Mouse (Mus musculus): ENCODE data around the gene Hsp90aa1. TPM values are rescaled to one million over a fixed set of nuclear protein-coding genes. Genes with fewer than 3 reads are reported as not detected.
"Not testable (repeated sequence)": the region's sequence is repeated elsewhere in the genome, so short reads cannot be mapped to it uniquely, and the experiment has no call there.

Gene Hsp90aa1
- polyA plus RNA-seq, 1 experiment from 2014 or later, result 1,494 TPM

DNA sequence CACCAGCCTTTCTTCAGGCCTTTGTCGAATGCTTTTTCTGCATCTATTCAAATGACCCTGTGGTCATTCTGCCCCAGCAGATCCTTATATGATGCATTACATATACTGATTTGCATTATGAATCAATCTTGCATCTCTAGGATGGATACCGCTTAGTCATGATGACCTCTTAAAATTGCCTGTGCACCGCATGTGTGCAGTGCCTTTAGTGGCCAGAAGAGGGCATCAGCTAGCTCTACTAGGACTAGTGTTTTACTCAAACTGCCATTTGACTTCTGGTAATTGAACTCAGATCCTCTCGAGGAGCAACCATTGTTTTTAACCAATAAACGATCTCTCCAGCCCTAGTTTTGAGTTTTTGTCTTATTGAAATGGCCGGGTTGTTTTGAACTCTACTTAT lies 11.3 kb upstream of the Hsp90aa1 start:
- H3K9ac ChIP-seq (replicated peaks), result no peak overlapping the region
- no peaks in the 10 kb centered on the region for H3K4me1 ChIP-seq (replicated peaks)
- no peak overlapping the region for H3K27ac ChIP-seq
- no peak overlapping the region for H3K4me2 ChIP-seq (replicated peaks)
- 95% methylated on average over 6 of the region's 6 CpGs for WGBS
- H3K4me3 ChIP-seq (replicated peaks), result no peak overlapping the region
- H3K27me3 ChIP-seq, result no peaks in the 10 kb centered on the region
- H3K9me3 ChIP-seq, result no peaks in the 10 kb centered on the region
- no peak for ATAC-seq
- no peaks in the 10 kb centered on the region for H3K36me3 ChIP-seq

DNA sequence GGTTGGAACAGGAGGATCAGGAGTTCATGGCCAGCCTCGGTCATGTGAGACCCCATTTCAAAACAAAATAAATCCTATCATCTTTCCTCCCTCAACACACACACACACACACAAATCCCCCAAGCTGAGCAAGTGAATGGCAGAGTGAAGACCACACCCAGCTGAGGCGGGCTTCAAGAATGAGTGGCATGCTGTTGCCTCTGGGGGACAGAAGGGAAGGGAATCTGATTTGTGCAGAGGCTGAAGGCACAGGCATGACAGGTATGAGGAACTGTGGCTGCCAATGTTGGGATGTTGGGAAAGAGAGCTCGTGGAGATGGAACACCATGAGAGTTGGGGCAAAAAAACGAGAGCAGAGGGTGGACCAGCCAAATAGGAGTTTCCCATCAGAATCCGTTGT lies 8.7 kb upstream of the Hsp90aa1 start:
- Histone ChIP-seq H3K36me3 (no peaks in the 10 kb centered on the region), H3K9ac (replicated peaks) (no peak overlapping the region), H3K4me1 (replicated peaks) (peaks cover 9% of the 10 kb centered on the region), H3K9me3 (no peaks in the 10 kb centered on the region), H3K27ac (no peak overlapping the region), H3K27me3 (no peaks in the 10 kb centered on the region), H3K4me2 (replicated peaks) (no peak overlapping the region), H3K4me3 (replicated peaks) (no peak overlapping the region)
- 80% methylated on average over 5 of the region's 5 CpGs for WGBS
- ATAC-seq, result no peak

DNA sequence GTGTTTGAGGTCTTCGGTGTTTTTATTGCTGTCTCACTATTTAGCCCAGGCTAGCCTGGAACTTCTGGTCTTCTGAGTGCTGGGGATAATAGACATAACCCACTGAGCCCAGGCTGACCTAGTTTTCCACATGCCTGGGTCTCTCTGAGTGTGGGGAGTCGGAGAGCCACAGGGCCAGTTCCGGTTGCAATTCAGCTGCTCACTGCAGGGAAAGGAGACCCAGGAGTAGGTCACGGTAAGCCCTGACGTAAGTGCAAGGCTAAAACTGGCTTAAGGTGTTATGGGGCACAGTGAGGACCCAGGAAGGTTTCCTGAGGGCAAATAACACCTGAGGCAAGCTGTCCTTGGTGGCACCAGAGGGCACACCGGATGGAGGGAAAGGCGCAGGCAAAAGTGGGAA lies 4.9 kb upstream of the Hsp90aa1 start:
- H3K4me2 ChIP-seq (replicated peaks), result no peak overlapping the region
- 94% methylated on average over 7 of the region's 7 CpGs for WGBS
- H3K4me1 ChIP-seq (replicated peaks), result peaks cover 15% of the 10 kb centered on the region
- no peak overlapping the region for H3K9ac ChIP-seq (replicated peaks)
- no peaks in the 10 kb centered on the region for H3K9me3 ChIP-seq
- H3K4me3 ChIP-seq (replicated peaks), result no peak overlapping the region
- H3K36me3 ChIP-seq, result no peaks in the 10 kb centered on the region
- H3K27ac ChIP-seq, result no peak overlapping the region
- H3K27me3 ChIP-seq, result no peaks in the 10 kb centered on the region
- ATAC-seq, result no peak

DNA sequence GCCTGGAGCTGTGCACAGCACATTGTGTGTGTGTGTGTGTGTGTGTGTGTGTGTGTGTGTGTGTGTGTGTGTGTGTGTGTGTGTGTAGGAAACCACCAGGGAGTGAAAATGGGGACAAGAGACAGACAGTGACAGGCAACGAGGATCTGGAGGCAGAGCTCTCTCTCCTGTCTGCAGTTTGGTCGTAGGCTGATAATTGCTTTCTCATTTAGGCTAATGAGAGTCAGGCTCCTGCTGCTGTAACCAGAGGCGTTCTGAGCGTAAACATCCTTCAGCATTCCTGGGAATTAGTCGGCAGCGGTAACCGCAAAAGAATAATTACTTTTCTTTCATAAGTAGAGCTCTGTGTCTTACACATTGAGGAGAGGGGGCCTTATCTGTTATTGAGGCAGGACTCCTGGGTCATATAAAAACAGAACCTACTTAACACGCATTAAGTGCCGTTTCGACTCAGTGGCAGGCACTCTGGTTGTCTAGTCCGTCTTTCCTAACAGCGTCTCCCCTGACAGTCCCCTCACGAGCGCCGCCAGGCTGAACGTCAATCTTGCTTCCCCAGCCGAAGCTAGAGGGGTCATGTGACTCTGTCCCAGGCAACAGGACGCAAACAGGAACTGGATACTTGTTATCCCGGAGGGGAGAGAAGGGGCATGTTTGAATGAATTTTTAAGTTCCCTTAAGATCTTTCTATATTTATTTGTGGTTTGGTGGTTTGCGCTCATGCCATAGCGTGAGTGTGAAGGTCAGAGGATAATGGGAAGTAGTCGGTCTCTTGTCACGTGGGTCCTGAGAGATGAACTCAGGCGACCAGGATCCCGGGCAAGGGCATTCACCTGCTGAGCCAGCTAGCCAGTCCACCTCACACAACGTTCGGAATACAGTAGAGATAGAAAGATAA lies 4.1 kb upstream of the Hsp90aa1 start:
- H3K4me2 ChIP-seq (replicated peaks), result peak overlapping the region; percentile 61
- no peaks in the 10 kb centered on the region for H3K9me3 ChIP-seq
- peak overlapping the region; percentile 76 for H3K27ac ChIP-seq
- H3K4me3 ChIP-seq (replicated peaks), result peak overlapping the region; percentile 38
- H3K9ac ChIP-seq (replicated peaks), result peak overlapping the region; percentile 24; the same call in 1 of the 2 replicates
- no peaks in the 10 kb centered on the region for H3K36me3 ChIP-seq
- peak; percentile 79 for ATAC-seq
- peaks cover 18% of the 10 kb centered on the region for H3K4me1 ChIP-seq (replicated peaks)
- no peaks in the 10 kb centered on the region for H3K27me3 ChIP-seq
- WGBS, result under 1% methylated on average over 27 of the region's 27 CpGs

DNA sequence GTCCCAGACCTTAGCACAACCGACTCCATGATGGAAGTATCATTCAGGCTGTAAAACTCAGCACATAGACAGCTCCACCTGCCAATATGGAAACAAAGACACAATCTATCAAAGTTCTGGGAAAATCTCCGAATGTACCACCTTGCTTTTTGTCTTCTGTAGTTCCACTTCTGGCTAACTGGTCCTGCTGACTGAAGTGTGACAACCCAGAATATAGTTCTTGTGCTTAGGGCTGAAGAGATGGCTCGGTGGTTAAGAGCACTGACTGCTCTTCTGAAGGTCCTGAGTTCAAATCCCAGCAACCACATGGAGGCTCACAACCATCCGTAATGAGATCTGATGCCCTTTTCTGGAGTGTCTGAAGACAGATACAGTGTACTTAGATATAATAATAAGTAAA lies 2.9 kb upstream of the Hsp90aa1 start:
- H3K36me3 ChIP-seq; H3K27me3 ChIP-seq; ATAC-seq; H3K27ac ChIP-seq; H3K9ac ChIP-seq (replicated peaks); H3K4me2 ChIP-seq (replicated peaks); H3K9me3 ChIP-seq; H3K4me3 ChIP-seq (replicated peaks): not testable (repeated sequence)
- peaks cover 20% of the 10 kb centered on the region for H3K4me1 ChIP-seq (replicated peaks)
- WGBS, result 82% methylated on average over 4 of the region's 4 CpGs

DNA sequence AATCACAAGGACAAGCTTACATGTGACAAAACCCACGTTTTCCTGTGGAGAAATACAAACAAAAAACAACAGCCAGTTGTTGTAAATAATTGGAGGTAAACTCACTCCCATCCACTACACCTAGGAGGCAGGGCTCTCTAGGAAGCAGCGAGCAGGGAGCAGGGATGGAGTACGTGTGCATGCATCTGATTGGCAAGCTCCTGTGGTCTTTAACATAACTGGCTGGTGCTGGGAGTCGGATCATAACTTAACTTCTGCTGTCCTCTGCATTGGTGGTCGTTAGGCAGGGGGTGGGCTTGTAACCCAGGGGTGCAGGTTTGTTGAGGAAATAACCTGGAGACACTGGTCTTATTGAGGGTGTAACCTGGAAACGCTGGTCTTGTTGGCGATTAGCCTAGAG lies 1.2 kb upstream of the Hsp90aa1 start:
- Histone ChIP-seq H3K4me2 (replicated peaks) (no peak overlapping the region), H3K9ac (replicated peaks) (no peak overlapping the region), H3K27me3 (no peaks in the 10 kb centered on the region), H3K27ac (no peak overlapping the region), H3K4me3 (replicated peaks) (no peak overlapping the region), H3K36me3 (no peaks in the 10 kb centered on the region), H3K9me3 (no peaks in the 10 kb centered on the region), H3K4me1 (replicated peaks) (peaks cover 20% of the 10 kb centered on the region)
- no peak for ATAC-seq
- WGBS, result 74% methylated on average over 7 of the region's 7 CpGs

GRCm38 (mm10) chr12:110703008-110703471 lies 512 bp upstream of the Hsp90aa1 start:
- peak; percentile 46; the same call in 1 of the 2 replicates for ATAC-seq

GRCm38 (mm10) chr12:110701363-110701762 lies 1.2 kb downstream of the Hsp90aa1 start:
- WGBS, result 38% methylated on average over 3 of the region's 3 CpGs

More at GRCm38 (mm10) chr12:110703008-110703471, 512 bp upstream of the Hsp90aa1 start:
- H3K36me3 ChIP-seq, result no peaks in the 10 kb centered on the region
- peaks cover 20% of the 10 kb centered on the region for H3K4me1 ChIP-seq (replicated peaks)
- H3K27me3 ChIP-seq, result no peaks in the 10 kb centered on the region
- H3K4me3 ChIP-seq (replicated peaks), result no peak overlapping the region
- no peak overlapping the region for H3K4me2 ChIP-seq (replicated peaks)
- H3K27ac ChIP-seq, result no peak overlapping the region
- no peak overlapping the region for H3K9ac ChIP-seq (replicated peaks)
- H3K9me3 ChIP-seq, result no peaks in the 10 kb centered on the region
- WGBS, result 31% methylated on average over 8 of the region's 8 CpGs

GRCm38 (mm10) chr12:110700730-110701129 lies 1.8 kb downstream of the Hsp90aa1 start:
- Histone ChIP-seq H3K36me3 (no peaks in the 10 kb centered on the region), H3K9ac (replicated peaks) (no peak overlapping the region), H3K9me3 (no peaks in the 10 kb centered on the region), H3K4me2 (replicated peaks) (no peak overlapping the region), H3K27me3 (no peaks in the 10 kb centered on the region), H3K27ac (no peak overlapping the region), H3K4me1 (replicated peaks) (peaks cover 11% of the 10 kb centered on the region), H3K4me3 (replicated peaks) (no peak overlapping the region)
- ATAC-seq, result no peak
- 72% methylated on average over 2 of the region's 2 CpGs for WGBS

More at GRCm38 (mm10) chr12:110701363-110701762, 1.2 kb downstream of the Hsp90aa1 start:
- H3K9me3 ChIP-seq; H3K27ac ChIP-seq; H3K4me3 ChIP-seq (replicated peaks); ATAC-seq; H3K27me3 ChIP-seq; H3K9ac ChIP-seq (replicated peaks); H3K36me3 ChIP-seq; H3K4me2 ChIP-seq (replicated peaks): not testable (repeated sequence)
- H3K4me1 ChIP-seq (replicated peaks), result peaks cover 17% of the 10 kb centered on the region

GRCm38 (mm10) chr12:110699171-110699547 lies 3.4 kb downstream of the Hsp90aa1 start:
- no peak for ATAC-seq
- Histone ChIP-seq H3K4me1 (replicated peaks) (peaks cover 18% of the 10 kb centered on the region), H3K27me3 (no peaks in the 10 kb centered on the region), H3K4me2 (replicated peaks) (no peak overlapping the region), H3K36me3 (peaks cover 7% of the 10 kb centered on the region), H3K27ac (no peak overlapping the region), H3K4me3 (replicated peaks) (no peak overlapping the region), H3K9me3 (no peaks in the 10 kb centered on the region), H3K9ac (replicated peaks) (no peak overlapping the region)
- 69% methylated on average over 2 of the region's 2 CpGs for WGBS

GRCm38 (mm10) chr12:110698523-110699170 lies 3.9 kb downstream of the Hsp90aa1 start:
- Histone ChIP-seq H3K27me3 (no peaks in the 10 kb centered on the region), H3K4me3 (replicated peaks) (no peak overlapping the region), H3K36me3 (peaks cover 10% of the 10 kb centered on the region), H3K9ac (replicated peaks) (no peak overlapping the region), H3K4me2 (replicated peaks) (no peak overlapping the region), H3K9me3 (no peaks in the 10 kb centered on the region), H3K27ac (no peak overlapping the region), H3K4me1 (replicated peaks) (peaks cover 22% of the 10 kb centered on the region)
- no peak for ATAC-seq
- WGBS, result 54% methylated on average over 15 of the region's 15 CpGs

DNA sequence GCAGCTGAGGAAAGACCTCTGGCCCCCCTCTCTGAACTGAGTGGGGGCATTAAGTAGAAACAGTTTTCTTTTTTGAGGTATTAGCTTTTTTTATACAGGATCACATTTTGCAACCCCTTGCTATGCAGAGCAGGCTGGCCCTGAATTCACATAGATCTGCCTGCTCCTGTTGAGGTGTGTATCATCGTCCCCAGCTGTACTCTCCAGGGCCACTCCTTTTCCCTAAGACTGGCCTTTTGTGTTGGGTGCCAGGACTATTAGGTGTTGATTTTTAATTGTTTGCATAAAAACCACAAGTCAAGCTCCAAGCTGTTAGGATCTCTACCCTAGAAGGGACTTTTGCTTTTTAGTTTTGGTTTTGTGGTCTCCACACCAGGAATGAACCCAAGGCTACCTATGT lies 4.4 kb downstream of the Hsp90aa1 start:
- no peaks in the 10 kb centered on the region for H3K9me3 ChIP-seq
- H3K27ac ChIP-seq, result no peak overlapping the region
- ATAC-seq, result no peak
- H3K9ac ChIP-seq (replicated peaks), result no peak overlapping the region
- no peak overlapping the region for H3K4me2 ChIP-seq (replicated peaks)
- peaks cover 14% of the 10 kb centered on the region for H3K36me3 ChIP-seq
- H3K4me1 ChIP-seq (replicated peaks), result peaks cover 26% of the 10 kb centered on the region
- 86% methylated on average over 1 of the region's 1 CpGs for WGBS
- no peak overlapping the region for H3K4me3 ChIP-seq (replicated peaks)
- H3K27me3 ChIP-seq, result no peaks in the 10 kb centered on the region
